ENCODE assay signal across 18 mouse cellular contexts in genomic region chr5:150328686-150329085, GRCm38 (mm10).
DNase-seq lines count a peak whose midpoint lies in the region; ATAC-seq and TF ChIP-seq lines count a peak whose summit lies in the region.
"Had no signal": no experiment of that assay in that cellular context is flagged by ENCODE, and none has a peak within 500 bp of the region (broad histone marks: within the 10 kb centered on the region; RNA-seq: fewer than 3 reads in every experiment).

No protein-coding gene starts in this region.

- WGBS in heart, adult 2 months: 63% methylated on average over 6 of the region's 6 CpGs

- H3K27me3 ChIP-seq in heart, adult 2 months (ENCODE audit: control insufficient read depth, insufficient read depth, low read length): no peaks in the 10 kb centered on the region
- H3K27me3 ChIP-seq: embryonic facial prominence, embryonic 12.5 days; forebrain, embryonic 15.5 days; heart, embryonic 15.5 days; hindbrain, embryonic 13.5 days had no signal

- H3K4me1 ChIP-seq in heart, adult 2 months (ENCODE audit: control insufficient read depth, insufficient read depth, low read length): peaks cover 13% of the 10 kb centered on the region
- H3K4me1 ChIP-seq: forebrain, embryonic 15.5 days had no signal

- no peak overlapping the region for H3K4me3 ChIP-seq in heart, adult 2 months
- H3K4me3 ChIP-seq: embryonic facial prominence, embryonic 12.5 days; forebrain, embryonic 15.5 days; heart, embryonic 10.5 days; heart, embryonic 15.5 days; hindbrain, embryonic 13.5 days had no signal

- DNase-seq in gastrocnemius, adult 18-20 months (ENCODE audit: low spot score): peak; percentile 40
- DNase-seq in gastrocnemius, postnatal 4 days (ENCODE audit: low spot score in 2 of 2): no peak
- DNase-seq in heart, adult 2 months: no peak
- DNase-seq in heart, adult 8-10 months (ENCODE audit: low spot score): no peak
- peak; percentile 15 for DNase-seq in gastrocnemius, postnatal 14 days
- DNase-seq in lung, adult 18-20 months: no peak
- DNase-seq: adrenal gland, postnatal 10 days; cerebellum, adult 11-12 months; cerebellum, adult 9-10 months; cerebellum, postnatal 25 days; heart, postnatal 14 days had no signal

- no peak for TF ChIP-seq POLR2A in heart, adult 2 months (IDR thresholded peaks at IDR 0.05; ENCODE audit: insufficient read depth, low read depth, low read length)

- intact Hi-C loops in heart, adult 2 months (cut with DNase I): no loop called here
- intact Hi-C loops in gastrocnemius, postnatal 14 days (cut with DNase I; ENCODE audit: low total_unique reads): no loop called here

- H3K27ac ChIP-seq in heart, adult 2 months: no peak overlapping the region
- H3K27ac ChIP-seq: embryonic facial prominence, embryonic 12.5 days; forebrain, embryonic 15.5 days; heart, embryonic 10.5 days; heart, embryonic 15.5 days; hindbrain, embryonic 13.5 days; hindbrain, postnatal 0 days had no signal

- peaks cover 1% of the 10 kb centered on the region; the same call in 1 of the 2 replicates for H3K79me2 ChIP-seq in heart, adult 2 months (replicated peaks; ENCODE audit: control insufficient read depth, insufficient read depth, low read length)

- no peak overlapping the region for H3K9ac ChIP-seq in heart, adult 2 months (ENCODE audit: low read depth, low read length)
- H3K9ac ChIP-seq: embryonic facial prominence, embryonic 12.5 days; forebrain, embryonic 15.5 days; heart, embryonic 15.5 days; hindbrain, embryonic 13.5 days had no signal

- TF ChIP-seq CTCF in heart, adult 2 months (IDR thresholded peaks at IDR 0.05): peak; percentile 6; the same call in 1 of the 2 replicates

- 0 out of 2 replicates have a peak, but pooled peaks cover 3% of the 10 kb centered on the region for H3K36me3 ChIP-seq in heart, adult 2 months (ENCODE audit: control insufficient read depth, insufficient read depth, low read length)
- H3K36me3 ChIP-seq: embryonic facial prominence, embryonic 12.5 days; forebrain, embryonic 15.5 days had no signal

- no peak for TF ChIP-seq EP300 in heart, adult 2 months (IDR thresholded peaks at IDR 0.05; ENCODE audit: insufficient read depth, low read depth, low read length)

- no peak for ATAC-seq in megakaryocyte, adult 5-6 weeks (ENCODE audit: poor library complexity, severe bottlenecking)
- ATAC-seq: forebrain, embryonic 15.5 days; hindbrain, postnatal 0 days had no signal

Comparison
In these comparisons a context has a peak if more than half of its experiments do, and no peak if none do; other contexts are left out.
1. DNase-seq: peak in gastrocnemius, adult 18-20 months (single experiment) and gastrocnemius, postnatal 14 days (single experiment); none in gastrocnemius, postnatal 4 days (0 of 2), heart, adult 2 months (0 of 2), heart, adult 8-10 months (single experiment) and lung, adult 18-20 months (0 of 2).